Mouse (Mus musculus) erythroid progenitor cell, adult 5-6 weeks (primary cell): Measurements from ENCODE around the gene Cib4. TPM values are rescaled to one million over a fixed set of nuclear protein-coding genes. Genes with fewer than 3 reads are reported as not detected.
A peak's percentile ranks its signal among the peaks of the same experiment; 100 is the strongest.

Source experiments
- ATAC-seq: replicated peaks from 2 replicates; pipeline ENCODE4 v1.8.0; 2016; ENCODE audit warnings: moderate number of reproducible peaks, mild to moderate bottlenecking, moderate TSS enrichment, inconsistent platforms; ENCODE audit not compliant: poor library complexity, low FRiP score, severe bottlenecking
- total RNA-seq, 2 experiments: library from RNA; stranded (forward) in 1 of 2; stranded (reverse) in 1 of 2; fragments of 150-400 nt in 1 of 2; fragments of 186-747, 209-891 nt in 1 of 2; gene quantifications; 2 replicates each; pipeline versions ENCODE4 v1.2.3 to v1.2.4; 2015 to 2017; ENCODE audit warnings: low replicate concordance in 2 of 2

Cib4 gene
- total RNA-seq, 2 experiments from 2014 or later: not detected

GRCm38 (mm10) chr5:30465861-30466260 is 79.8 kb downstream of the Cib4 start, which contains the start of gene 1700001C02Rik:
Gene 1700001C02Rik (plus strand): TSS chr5:30466047.
- 0 out of 2 replicates have a peak, but pooled peaks have one; percentile 9 for ATAC-seq

- ATAC-seq: no peak
Observed at GRCm38 (mm10) chr5:30461821-30462220, 83.8 kb downstream of the Cib4 start, which contains the start of gene Otof. Gene Otof (minus strand): TSS chr5:30461932.

GRCm38 (mm10) chr5:30460155-30460554 is 85.5 kb downstream of the Cib4 start:
- no peak for ATAC-seq

GRCm38 (mm10) chr5:30456056-30456455 is 89.6 kb downstream of the Cib4 start:
- ATAC-seq: no peak

GRCm38 (mm10) chr5:30444327-30444895 is 101.2 kb downstream of the Cib4 start:
- no peak for ATAC-seq

- ATAC-seq: no peak
Observed at GRCm38 (mm10) chr5:30442196-30442595, 103.4 kb downstream of the Cib4 start.

- no peak for ATAC-seq
Observed at GRCm38 (mm10) chr5:30440308-30440906, 105.2 kb downstream of the Cib4 start.

GRCm38 (mm10) chr5:30438931-30439330 is 106.7 kb downstream of the Cib4 start:
- ATAC-seq: no peak

Other genes with a start within 250 kb of the Cib4 start
- not detected in 2 replicates for gene Otof, start 83.9 kb downstream of the Cib4 start, total RNA-seq (2015; ENCODE audit: low replicate concordance)
- gene Otof, start 83.9 kb downstream of the Cib4 start, total RNA-seq (2017; ENCODE audit: low replicate concordance): not detected in 2 replicates
- not detected in 2 replicates for gene 1700001C02Rik, start 79.8 kb downstream of the Cib4 start, total RNA-seq (2015; ENCODE audit: low replicate concordance)
- not detected in 2 replicates for gene 1700001C02Rik, start 79.8 kb downstream of the Cib4 start, total RNA-seq (2017; ENCODE audit: low replicate concordance)
- not detected in 2 replicates for gene Kcnk3, start 42.3 kb upstream of the Cib4 start, total RNA-seq (2015; ENCODE audit: low replicate concordance)
- gene Kcnk3, start 42.3 kb upstream of the Cib4 start, total RNA-seq (2017; ENCODE audit: low replicate concordance): not detected in 2 replicates
- 9.4 and 13.4 TPM in 2 replicates for gene Slc35f6, start 102.1 kb upstream of the Cib4 start, total RNA-seq (2015; ENCODE audit: low replicate concordance)
- 11.2 and 16.7 TPM in 2 replicates for gene Slc35f6, start 102.1 kb upstream of the Cib4 start, total RNA-seq (2017; ENCODE audit: low replicate concordance)
- 501 and 540 TPM in 2 replicates for gene Cenpa, start 120.9 kb upstream of the Cib4 start, total RNA-seq (2015; ENCODE audit: low replicate concordance)
- gene Cenpa, start 120.9 kb upstream of the Cib4 start, total RNA-seq (2017; ENCODE audit: low replicate concordance): 370 and 444 TPM in 2 replicates
- gene Dpysl5, start 165.7 kb upstream of the Cib4 start, total RNA-seq (2015; ENCODE audit: low replicate concordance): 0.36 TPM in 1 of 2 replicates, not detected in the other
- not detected in 2 replicates for gene Dpysl5, start 165.7 kb upstream of the Cib4 start, total RNA-seq (2017; ENCODE audit: low replicate concordance)